Mouse (Mus musculus): Measurements from ENCODE around the gene Lcmt1. TPM values are rescaled to one million over a fixed set of nuclear protein-coding genes. Genes with fewer than 3 reads are reported as not detected.

Gene Lcmt1
- total and polyA plus RNA-seq, 2 experiments from 2014 or later, result 93.1 to 122 TPM

GRCm38 (mm10) chr7:123430411-123430705, 60.8 kb downstream of the Lcmt1 start:
- H3K27ac ChIP-seq (ENCODE audit: low read depth, low read length), result no peak overlapping the region
- WGBS, result 95% methylated on average over 4 of the region's 4 CpGs
- H3K9me3 ChIP-seq (ENCODE audit: low read length), result no peaks in the 10 kb centered on the region
- peaks cover 44% of the 10 kb centered on the region for H3K36me3 ChIP-seq (ENCODE audit: insufficient read depth)
- ATAC-seq, result no peak
- no peak for DNase-seq
- H3K9ac ChIP-seq, result no peak overlapping the region
- H3K4me3 ChIP-seq (ENCODE audit: low read depth, low read length), result no peak overlapping the region
- no peaks in the 10 kb centered on the region for H3K27me3 ChIP-seq (ENCODE audit: insufficient read depth, low read length)
- H3K4me1 ChIP-seq (ENCODE audit: insufficient read depth), result no peaks in the 10 kb centered on the region
- no peak overlapping the region for H3K4me2 ChIP-seq (ENCODE audit: low read depth)
- TF ChIP-seq CTCF (IDR thresholded peaks at IDR 0.05; ENCODE audit: low read depth), result no peak

GRCm38 (mm10) chr7:123431206-123431605, 61.6 kb downstream of the Lcmt1 start:
- no peaks in the 10 kb centered on the region for H3K27me3 ChIP-seq (ENCODE audit: insufficient read depth, low read length)
- no peak overlapping the region for H3K27ac ChIP-seq (ENCODE audit: low read depth, low read length)
- H3K4me2 ChIP-seq (ENCODE audit: low read depth), result no peak overlapping the region
- 80% methylated on average over 4 of the region's 4 CpGs for WGBS
- no peak overlapping the region for H3K4me3 ChIP-seq (ENCODE audit: low read depth, low read length)
- TF ChIP-seq CTCF (IDR thresholded peaks at IDR 0.05; ENCODE audit: low read depth), result no peak
- no peaks in the 10 kb centered on the region for H3K4me1 ChIP-seq (ENCODE audit: insufficient read depth)
- ATAC-seq (no peak), DNase-seq (no peak)
- peaks cover 37% of the 10 kb centered on the region for H3K36me3 ChIP-seq (ENCODE audit: insufficient read depth)
- H3K9me3 ChIP-seq (ENCODE audit: low read length), result no peaks in the 10 kb centered on the region
- H3K9ac ChIP-seq, result no peak overlapping the region

DNA sequence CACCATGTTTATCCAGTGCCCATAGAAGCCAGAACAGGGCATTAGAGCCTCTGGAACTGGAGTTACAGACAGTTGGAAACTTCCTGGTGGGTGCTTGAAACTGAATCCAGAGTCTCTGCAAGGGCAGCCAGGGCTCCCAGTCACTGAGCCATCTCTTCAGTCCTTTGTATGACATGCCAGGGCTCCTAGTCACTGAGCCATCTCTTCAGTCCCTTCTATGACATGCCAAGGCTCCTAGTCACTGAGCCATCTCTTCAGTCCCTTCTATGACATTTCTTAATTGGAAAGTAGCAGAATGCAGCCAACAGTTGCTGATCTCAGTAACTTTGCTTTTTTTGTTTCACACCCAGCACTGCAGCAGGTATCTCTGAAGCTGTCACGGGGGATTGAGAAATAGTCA, 72.5 kb downstream of the Lcmt1 start:
- Histone ChIP-seq H3K36me3 (ENCODE audit: insufficient read depth) (no peaks in the 10 kb centered on the region), H3K4me2 (ENCODE audit: low read depth) (no peak overlapping the region), H3K4me1 (ENCODE audit: insufficient read depth) (no peaks in the 10 kb centered on the region), H3K27me3 (ENCODE audit: insufficient read depth, low read length) (no peaks in the 10 kb centered on the region), H3K9me3 (ENCODE audit: low read length) (no peaks in the 10 kb centered on the region), H3K9ac (no peak overlapping the region), H3K4me3 (ENCODE audit: low read depth, low read length) (no peak overlapping the region), H3K27ac (ENCODE audit: low read depth, low read length) (no peak overlapping the region)
- no peak for DNase-seq
- TF ChIP-seq CTCF (IDR thresholded peaks at IDR 0.05; ENCODE audit: low read depth), result no peak
- WGBS, result 76% methylated on average over 1 of the region's 1 CpGs
- no peak for ATAC-seq

GRCm38 (mm10) chr7:123448794-123449193, 79.2 kb downstream of the Lcmt1 start:
- ATAC-seq, result no peak
- Histone ChIP-seq H3K4me1 (ENCODE audit: insufficient read depth) (no peaks in the 10 kb centered on the region), H3K36me3 (ENCODE audit: insufficient read depth) (no peaks in the 10 kb centered on the region), H3K4me3 (ENCODE audit: low read depth, low read length) (no peak overlapping the region), H3K9ac (no peak overlapping the region), H3K9me3 (ENCODE audit: low read length) (no peaks in the 10 kb centered on the region), H3K27me3 (ENCODE audit: insufficient read depth, low read length) (no peaks in the 10 kb centered on the region), H3K4me2 (ENCODE audit: low read depth) (no peak overlapping the region), H3K27ac (ENCODE audit: low read depth, low read length) (no peak overlapping the region)
- 90% methylated on average over 2 of the region's 2 CpGs for WGBS
- TF ChIP-seq CTCF (IDR thresholded peaks at IDR 0.05; ENCODE audit: low read depth), result no peak
- no peak for DNase-seq

DNA sequence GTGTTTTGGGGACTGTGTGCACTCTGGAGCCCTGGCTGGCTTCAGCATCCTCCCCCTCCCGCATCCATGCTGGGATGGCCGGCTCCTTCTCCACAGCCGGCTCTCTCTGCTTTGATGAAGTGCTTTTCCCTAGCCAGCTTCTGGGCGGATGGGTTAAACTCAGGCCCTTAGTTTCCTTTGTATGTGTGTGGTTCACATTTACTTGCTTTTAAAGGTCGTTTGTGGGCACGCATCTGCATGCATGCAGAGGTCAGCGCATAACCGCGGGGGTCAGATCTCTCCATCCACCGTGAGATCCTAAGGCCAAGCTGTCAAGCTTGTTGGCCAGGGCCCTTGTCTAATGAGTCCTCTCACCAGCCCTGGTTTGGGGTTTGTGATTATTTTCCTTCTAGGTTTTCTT, 80.1 kb downstream of the Lcmt1 start:
- Histone ChIP-seq H3K4me2 (ENCODE audit: low read depth) (no peak overlapping the region), H3K27ac (ENCODE audit: low read depth, low read length) (no peak overlapping the region), H3K27me3 (ENCODE audit: insufficient read depth, low read length) (no peaks in the 10 kb centered on the region), H3K9ac (no peak overlapping the region), H3K36me3 (ENCODE audit: insufficient read depth) (no peaks in the 10 kb centered on the region), H3K4me1 (ENCODE audit: insufficient read depth) (no peaks in the 10 kb centered on the region), H3K4me3 (ENCODE audit: low read depth, low read length) (no peak overlapping the region), H3K9me3 (ENCODE audit: low read length) (no peaks in the 10 kb centered on the region)
- TF ChIP-seq CTCF (IDR thresholded peaks at IDR 0.05; ENCODE audit: low read depth), result no peak
- ATAC-seq (no peak), DNase-seq (no peak)
- 63% methylated on average over 10 of the region's 10 CpGs for WGBS

GRCm38 (mm10) chr7:123450515-123450914, 80.9 kb downstream of the Lcmt1 start:
- Histone ChIP-seq H3K9ac (no peak overlapping the region), H3K4me3 (ENCODE audit: low read depth, low read length) (no peak overlapping the region), H3K27me3 (ENCODE audit: insufficient read depth, low read length) (no peaks in the 10 kb centered on the region), H3K36me3 (ENCODE audit: insufficient read depth) (no peaks in the 10 kb centered on the region), H3K27ac (ENCODE audit: low read depth, low read length) (no peak overlapping the region), H3K4me1 (ENCODE audit: insufficient read depth) (no peaks in the 10 kb centered on the region), H3K9me3 (ENCODE audit: low read length) (no peaks in the 10 kb centered on the region), H3K4me2 (ENCODE audit: low read depth) (no peak overlapping the region)
- 88% methylated on average over 2 of the region's 2 CpGs for WGBS
- DNase-seq (no peak), ATAC-seq (no peak)
- no peak for TF ChIP-seq CTCF (IDR thresholded peaks at IDR 0.05; ENCODE audit: low read depth)

DNA sequence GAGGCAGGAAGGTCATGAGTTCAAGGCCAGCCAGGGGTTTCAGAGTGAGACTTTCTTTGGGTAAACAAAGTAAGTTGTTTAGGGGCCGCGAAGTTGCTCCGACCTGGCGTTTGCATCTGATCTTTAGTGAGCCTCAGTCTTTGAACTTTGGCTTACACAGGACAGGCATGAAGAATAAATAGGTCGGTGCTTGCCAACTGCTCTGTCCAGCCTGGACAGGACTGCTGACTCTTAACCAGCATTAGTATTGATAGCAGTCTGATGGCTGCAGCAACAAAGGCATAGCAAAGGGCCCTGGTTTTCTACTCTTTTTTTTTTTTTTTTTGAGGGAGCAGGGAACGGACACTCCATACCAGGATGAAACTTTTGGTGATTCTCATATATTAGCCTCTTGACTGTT, 83.0 kb downstream of the Lcmt1 start:
- no peaks in the 10 kb centered on the region for H3K27me3 ChIP-seq (ENCODE audit: insufficient read depth, low read length)
- no peaks in the 10 kb centered on the region for H3K4me1 ChIP-seq (ENCODE audit: insufficient read depth)
- H3K36me3 ChIP-seq (ENCODE audit: insufficient read depth), result no peaks in the 10 kb centered on the region
- H3K4me2 ChIP-seq (ENCODE audit: low read depth), result no peak overlapping the region
- H3K4me3 ChIP-seq (ENCODE audit: low read depth, low read length), result no peak overlapping the region
- ATAC-seq (no peak), DNase-seq (no peak)
- WGBS, result 85% methylated on average over 6 of the region's 6 CpGs
- TF ChIP-seq CTCF (IDR thresholded peaks at IDR 0.05; ENCODE audit: low read depth), result no peak
- no peak overlapping the region for H3K9ac ChIP-seq
- H3K9me3 ChIP-seq (ENCODE audit: low read length), result no peaks in the 10 kb centered on the region
- H3K27ac ChIP-seq (ENCODE audit: low read depth, low read length), result no peak overlapping the region

DNA sequence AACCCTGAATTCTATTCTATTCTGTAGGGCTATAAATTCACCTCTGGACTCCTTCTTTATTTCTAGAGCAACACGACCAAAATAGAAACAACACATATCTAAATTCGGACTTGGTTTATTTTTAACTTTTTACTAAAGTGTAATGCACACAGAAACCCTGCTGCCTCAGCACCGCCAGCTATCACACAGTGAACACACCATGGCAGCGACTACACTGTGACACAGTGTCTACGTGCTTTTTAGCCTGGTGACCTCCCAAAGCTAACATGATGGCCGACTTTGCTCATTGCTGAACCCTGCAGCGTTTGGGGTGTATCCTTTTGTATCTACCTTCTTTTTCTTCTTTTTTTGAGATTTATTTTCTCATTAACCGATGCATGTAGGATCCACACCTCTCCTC, 83.5 kb downstream of the Lcmt1 start:
- no peak overlapping the region for H3K27ac ChIP-seq (ENCODE audit: low read depth, low read length)
- ATAC-seq (no peak), DNase-seq (no peak)
- no peaks in the 10 kb centered on the region for H3K27me3 ChIP-seq (ENCODE audit: insufficient read depth, low read length)
- no peak for TF ChIP-seq CTCF (IDR thresholded peaks at IDR 0.05; ENCODE audit: low read depth)
- H3K4me3 ChIP-seq (ENCODE audit: low read depth, low read length), result no peak overlapping the region
- no peak overlapping the region for H3K4me2 ChIP-seq (ENCODE audit: low read depth)
- no peaks in the 10 kb centered on the region for H3K9me3 ChIP-seq (ENCODE audit: low read length)
- no peaks in the 10 kb centered on the region for H3K36me3 ChIP-seq (ENCODE audit: insufficient read depth)
- H3K4me1 ChIP-seq (ENCODE audit: insufficient read depth), result no peaks in the 10 kb centered on the region
- WGBS, result 84% methylated on average over 8 of the region's 8 CpGs
- H3K9ac ChIP-seq, result no peak overlapping the region
